Mouse (Mus musculus): Measurements from ENCODE around the gene Hipk2. TPM values are rescaled to one million over a fixed set of nuclear protein-coding genes. Genes with fewer than 3 reads are reported as not detected.

Hipk2 gene
- total RNA-seq, 2 experiments from 2014 or later, result 60.4 to 62.3 TPM

DNA sequence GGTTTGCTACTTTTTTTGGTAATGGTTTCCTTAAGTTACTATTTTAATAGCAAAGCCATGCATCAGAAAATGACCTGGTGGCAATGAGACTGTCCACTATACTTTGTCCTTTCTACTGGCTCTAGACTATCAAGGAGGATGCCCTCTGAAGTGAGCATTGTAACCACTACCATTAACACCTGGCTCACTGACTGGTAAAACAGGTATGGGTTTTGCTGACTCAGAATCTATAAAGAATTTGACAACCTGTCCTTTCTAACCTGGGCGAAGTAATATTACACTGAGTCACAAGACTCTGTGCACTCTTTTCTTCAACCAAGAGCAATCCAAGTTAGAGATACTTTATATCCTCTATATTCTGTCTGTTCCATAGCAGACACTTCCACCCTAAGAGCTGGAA lies 7.0 kb downstream of the Hipk2 start:
- DNase-seq (ENCODE audit: low spot score in 2 of 2), result no peak

DNA sequence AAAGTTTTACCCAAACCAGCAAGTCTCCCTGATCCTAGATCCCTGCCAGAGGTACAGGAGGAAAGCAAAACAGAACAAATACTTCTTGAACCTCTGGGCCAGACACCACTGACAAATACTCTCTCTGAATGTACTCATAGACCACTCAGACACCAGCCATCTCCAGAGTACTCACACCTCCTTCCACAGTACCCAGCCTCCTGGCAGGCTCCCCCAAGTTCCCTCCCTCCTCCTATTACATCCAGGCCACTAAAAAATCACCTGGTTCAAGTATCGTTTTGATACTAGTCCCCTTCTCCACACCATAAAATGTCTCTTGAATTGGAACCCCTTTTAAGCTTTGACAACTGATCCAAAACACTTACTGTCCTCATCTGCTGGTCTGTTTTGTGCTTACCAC lies 8.7 kb downstream of the Hipk2 start:
- no peak for DNase-seq (ENCODE audit: low spot score in 2 of 2)

DNA sequence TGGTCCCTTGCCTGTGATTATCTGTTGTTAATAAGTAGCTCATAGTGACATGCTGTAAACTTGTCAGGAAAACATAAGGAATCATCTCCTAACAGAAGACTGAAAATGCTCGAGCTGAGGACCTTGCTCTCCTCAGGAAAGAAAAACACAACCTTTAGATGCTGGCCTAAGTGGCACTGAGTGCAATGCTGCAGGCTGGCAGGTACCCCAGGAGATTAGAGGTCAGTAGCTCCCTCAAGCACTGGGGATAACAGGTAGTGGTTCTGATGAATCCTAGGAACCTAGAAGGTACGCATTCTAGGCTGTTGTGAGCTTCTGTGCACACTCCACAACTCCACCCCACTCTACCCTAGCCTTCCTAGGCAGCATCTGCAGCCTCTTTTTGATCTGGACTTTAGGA lies 9.2 kb downstream of the Hipk2 start:
- DNase-seq (ENCODE audit: low spot score in 2 of 2), result no peak

DNA sequence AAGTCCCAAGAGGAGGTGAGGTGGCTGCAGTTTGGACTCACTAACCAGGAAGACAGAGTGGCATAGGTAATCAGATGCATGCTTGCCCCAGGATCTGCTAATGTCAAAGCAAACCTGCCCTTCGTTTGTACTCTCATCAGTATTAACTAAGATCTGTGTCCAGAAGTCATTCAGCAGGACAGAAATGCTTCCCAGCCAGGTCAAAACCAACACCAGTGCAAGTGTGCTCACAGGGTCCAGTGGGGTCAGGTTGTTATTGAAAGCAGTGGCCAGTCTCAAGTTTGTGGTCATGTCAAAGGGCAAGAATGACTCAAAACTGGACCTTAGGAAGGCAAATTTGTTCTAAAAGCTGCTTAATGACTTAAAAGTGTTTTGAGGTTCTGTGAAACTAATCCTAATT lies 9.6 kb downstream of the Hipk2 start:
- no peak for DNase-seq (ENCODE audit: low spot score in 2 of 2)

DNA sequence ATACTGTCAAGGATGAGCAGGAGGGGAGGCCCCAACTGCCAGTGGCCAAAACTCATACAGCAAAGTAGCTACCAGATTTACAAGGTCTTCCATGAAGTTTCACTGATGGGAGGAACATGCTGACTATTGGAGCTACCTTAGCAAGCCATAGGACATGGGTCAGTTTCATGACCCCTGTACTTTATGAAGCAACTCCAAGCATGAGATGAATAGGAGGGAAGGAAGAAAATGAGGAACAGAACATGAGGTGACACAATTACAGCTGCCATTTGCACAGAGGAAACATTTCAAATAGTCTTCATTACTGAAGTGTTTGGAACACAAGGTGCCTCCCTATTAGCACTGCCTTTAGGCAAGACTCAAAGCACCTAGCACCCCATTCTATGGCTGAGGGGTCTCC lies 10.2 kb downstream of the Hipk2 start:
- no peak for DNase-seq (ENCODE audit: low spot score in 2 of 2)

DNA sequence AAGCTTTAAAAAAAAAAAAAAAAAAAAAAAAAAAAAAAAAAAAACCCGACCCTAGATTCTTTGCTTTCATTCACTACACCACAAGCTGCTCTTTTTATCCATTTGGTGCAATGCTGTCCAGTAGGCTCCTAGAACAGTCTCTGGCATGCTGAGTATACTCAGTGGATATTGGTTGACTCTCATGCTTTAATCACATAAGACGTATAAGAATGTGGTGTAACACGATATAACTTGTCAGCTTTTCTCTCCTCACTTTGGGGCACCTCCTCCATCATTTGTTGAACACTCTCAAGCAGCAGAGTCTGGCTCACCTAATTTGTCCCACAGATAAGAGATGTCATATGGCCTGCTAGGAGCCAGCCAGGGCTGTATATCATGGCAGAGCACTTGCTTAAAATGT lies 12.4 kb downstream of the Hipk2 start:
- no peak for DNase-seq (ENCODE audit: low spot score in 2 of 2)

DNA sequence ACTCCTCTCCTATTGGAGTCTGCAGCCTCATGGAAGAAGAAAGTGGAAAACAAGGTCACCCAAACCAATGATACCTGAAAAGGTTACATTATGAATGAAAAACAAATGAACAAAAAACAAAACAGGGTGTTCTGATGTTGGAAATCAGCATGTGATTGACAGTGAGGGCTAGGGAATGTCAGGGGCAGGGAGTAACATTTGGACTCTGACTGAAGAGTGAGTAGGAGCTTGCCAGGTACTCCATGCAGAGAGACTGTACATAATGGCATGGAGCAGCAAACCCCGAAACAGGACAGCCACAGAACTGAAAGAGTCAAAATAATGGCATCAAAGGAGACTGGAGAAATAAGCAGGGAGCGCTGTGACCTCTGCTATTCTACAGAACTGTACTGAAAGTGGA lies 15.7 kb downstream of the Hipk2 start:
- DNase-seq (ENCODE audit: low spot score in 2 of 2), result no peak

DNA sequence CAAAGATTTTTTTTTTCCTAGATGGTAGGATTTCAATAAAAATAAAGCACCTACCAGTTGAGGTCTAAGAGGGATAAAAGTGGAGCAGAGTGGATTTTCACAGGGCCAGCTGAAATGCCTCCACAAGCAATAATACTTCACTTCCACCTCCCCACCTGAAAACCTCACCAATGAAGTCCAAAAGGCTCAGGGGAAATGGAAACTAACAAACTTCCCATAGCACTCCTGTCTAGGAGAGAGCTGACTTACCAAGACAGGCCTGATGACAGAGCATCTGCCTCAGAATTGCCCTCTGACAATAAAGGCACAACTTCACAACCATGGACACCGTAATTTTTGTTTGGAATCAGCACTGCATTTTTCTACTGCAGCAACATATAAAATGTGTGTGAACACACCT lies 16.1 kb downstream of the Hipk2 start:
- DNase-seq (ENCODE audit: low spot score in 2 of 2), result no peak

DNA sequence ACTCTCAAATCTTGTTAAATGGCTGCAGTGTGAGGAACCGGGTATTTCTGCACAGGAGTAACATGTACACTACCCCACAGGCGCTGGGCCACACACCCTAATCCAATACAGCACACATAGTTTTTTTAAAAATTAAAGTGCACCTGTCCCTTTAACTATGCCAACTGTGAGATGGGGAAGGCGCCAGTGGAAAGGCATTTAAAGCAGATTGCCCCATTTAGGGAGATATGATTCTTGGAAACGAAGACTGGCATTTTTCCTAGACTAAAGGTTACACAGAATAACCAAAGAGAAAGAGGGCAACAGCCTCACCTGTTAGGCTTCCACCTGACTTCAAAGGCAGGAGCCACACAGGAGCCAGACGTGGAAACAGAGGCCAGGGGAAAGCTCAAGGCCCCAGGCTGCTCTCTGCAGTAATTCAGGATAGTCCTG lies 22.4 kb downstream of the Hipk2 start:
- no peak for DNase-seq (ENCODE audit: low spot score in 2 of 2)

DNA sequence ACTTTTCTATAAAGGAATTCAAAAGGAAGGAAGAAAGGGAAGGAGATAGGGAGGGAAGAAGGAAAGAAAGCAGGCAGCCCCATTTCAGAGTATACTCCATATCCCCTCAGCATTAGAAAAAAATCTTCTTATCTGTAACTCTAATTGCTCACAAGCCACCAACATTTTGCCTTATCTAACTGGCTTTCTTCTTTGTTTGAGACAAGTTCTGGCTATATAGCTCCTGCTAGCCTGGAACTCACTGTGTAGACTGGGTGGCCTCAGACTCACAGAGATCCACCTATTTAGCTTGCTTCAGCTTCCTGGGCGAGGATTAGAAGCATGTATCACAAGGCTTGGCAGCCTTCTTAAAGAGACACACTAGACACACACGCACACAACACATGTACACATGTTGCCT lies 24.2 kb downstream of the Hipk2 start:
- DNase-seq (ENCODE audit: low spot score in 2 of 2), result no peak

DNA sequence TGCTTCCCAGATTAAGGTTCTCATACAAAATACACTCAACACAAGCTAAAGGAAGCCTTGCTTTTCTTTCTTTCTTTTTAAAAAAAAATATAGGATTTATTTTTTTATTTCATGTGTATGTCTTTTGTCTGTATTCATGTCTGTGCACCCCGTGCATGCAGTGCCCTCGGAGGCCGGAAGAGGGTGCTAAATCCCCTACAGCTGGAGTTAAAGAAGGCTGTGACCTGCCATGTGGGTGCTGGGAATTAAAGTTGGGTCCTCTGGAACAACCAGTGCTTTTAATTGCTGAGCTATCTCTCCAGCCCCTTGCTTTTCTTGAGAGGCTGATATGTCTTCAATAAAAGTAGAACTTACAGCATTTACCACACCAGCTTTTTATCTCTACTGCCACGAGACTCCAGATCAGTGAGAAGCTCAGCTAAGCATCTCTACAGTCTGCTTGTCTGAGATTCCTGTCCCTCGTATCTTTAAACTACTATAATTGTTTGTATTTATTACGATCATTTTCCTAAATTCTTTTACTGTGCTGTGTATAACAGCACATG lies 25.2 kb downstream of the Hipk2 start:
- DNase-seq (ENCODE audit: low spot score in 2 of 2), result no peak

DNA sequence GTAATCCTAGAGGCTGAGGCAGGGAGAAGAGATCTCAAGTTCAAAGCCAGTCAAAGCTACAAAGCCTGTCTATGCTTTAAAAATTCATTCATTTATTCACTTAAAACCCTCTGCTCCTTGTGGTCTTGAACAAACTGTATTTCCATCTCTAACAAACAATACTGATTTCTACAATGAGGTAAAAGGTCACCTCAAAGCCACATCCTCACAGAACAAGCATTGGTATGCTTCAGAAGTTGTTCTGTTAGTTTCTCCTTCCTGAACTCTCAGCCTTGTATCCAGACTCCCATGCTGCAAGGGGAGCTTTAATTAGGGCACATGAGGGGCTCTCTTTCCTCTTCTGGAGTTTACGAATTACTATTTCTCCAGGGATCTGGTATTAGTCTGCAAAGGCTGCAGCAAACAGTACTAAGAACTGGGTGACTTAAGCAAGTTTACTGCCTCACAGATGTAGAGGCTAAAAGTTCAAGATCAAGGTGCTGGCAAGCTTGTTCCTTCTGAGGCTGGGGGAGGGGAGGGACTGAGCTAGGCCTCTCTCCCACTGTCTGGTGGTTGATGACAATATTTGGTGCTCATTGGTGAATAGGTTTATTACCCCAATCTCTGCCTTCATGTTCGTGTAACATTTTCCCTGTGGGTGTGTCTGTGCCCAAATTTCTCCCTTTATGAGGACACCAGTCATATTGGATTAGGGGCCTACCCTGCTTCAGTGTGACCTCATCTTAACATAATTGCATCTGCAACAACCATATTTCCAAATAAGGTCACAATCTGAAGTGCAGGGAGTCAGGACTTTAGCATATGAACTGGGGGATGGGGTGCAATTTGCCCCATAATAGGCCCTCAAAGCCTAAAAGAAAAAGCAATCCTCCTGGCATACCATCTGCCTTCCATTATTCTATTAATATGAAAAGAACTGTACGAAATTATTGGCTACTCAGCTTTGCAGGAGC lies 27.7 kb downstream of the Hipk2 start:
- no peak for DNase-seq (ENCODE audit: low spot score in 2 of 2)

DNA sequence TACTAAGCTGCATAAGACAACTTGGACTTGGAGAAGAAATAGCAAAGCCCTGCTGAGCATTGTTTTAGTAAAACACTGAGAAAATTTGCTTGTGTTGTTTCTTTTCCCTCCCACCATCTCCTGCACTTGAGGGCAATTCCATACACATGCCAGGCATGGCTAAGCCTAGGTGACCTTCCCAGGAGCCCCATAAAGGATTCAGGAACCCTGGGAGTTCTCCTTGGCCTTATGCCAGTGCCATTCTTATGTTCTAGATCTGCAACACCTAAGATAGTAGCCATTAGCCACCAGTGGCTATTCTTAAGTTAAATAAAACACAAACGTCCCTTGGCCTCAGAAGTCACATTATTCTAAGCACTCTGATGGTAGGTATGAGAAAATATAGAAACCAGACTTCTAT lies 28.5 kb downstream of the Hipk2 start:
- no peak for DNase-seq (ENCODE audit: low spot score in 2 of 2)

DNA sequence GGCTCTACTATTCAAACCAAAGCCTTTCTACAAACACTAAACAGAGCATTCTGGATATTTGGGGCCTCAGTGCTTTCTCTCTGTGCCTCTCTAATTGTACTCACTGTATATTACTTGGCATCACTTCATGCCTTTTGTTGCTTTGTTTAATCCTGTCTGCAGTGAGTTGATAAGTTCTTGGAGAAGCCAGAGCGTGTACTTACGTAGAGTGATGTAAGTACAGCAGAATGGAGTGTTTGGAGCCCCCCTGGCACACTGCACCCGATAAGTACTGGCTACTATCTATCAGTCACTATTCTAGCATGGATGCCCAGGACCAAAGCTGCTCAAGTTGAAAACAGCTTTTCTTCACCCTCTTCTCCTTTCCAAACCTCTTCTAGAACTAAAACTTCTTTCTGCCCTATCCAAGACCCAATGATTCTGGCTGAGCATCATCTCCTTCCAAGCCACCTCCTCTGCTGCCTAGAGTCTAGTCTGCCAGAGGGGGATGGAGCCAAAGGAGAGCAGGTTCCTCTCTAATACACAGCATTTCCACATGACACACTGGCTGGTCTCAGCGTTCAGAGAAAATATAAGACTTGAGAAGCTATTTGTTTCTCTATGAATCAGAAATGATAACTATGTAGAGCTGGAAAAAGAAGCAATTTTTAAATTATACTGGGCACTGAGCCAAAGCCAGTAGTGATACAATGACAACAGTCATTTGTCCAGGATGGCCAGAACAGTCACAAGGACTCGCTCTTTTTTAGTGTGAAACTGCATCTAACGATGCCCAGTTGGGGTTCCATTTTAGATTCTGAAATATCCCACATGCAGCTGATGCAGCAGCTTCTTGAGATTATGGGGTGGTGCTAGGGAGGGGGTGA lies 29.4 kb downstream of the Hipk2 start:
- DNase-seq (ENCODE audit: low spot score in 2 of 2), result peak in 1 of 2 experiments; percentile 29

DNA sequence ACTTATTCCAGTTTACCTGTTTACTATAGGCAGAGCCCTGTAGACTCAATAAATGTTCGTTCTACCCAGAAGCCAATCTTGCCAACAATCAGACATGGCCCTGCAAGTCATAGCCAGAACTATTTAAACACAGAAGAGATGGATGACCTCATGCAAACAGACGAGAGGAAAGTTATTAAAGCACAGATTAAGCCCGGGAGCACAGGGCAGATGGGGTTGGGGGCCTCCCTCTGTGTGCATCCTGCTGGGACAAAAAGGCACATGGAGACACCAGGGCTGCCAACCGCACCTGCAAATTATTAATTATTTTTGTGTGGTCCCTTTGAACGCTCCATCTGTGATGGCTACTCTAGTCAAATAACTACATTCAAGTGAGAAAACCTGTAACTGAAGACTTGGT lies 30.1 kb downstream of the Hipk2 start:
- DNase-seq (ENCODE audit: low spot score in 2 of 2), result no peak

DNA sequence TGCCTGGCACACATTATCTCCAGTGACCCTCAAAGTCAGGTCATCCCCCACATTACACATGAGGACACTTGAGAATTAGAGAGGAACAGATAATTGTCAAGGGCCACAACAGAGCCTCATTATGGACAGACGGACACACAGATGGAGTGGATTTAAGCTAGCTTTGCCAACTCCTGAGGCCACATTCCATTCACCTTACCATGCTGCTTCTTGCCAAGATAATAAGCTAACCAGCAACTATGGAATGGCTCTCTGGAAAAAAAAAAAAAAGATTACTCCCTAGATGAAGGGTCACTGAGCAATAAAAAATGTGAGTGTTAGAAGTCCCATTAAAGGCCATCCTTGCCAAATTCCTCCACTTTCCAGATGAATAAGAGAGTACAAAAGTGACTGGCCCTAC lies 30.8 kb downstream of the Hipk2 start:
- no peak for DNase-seq (ENCODE audit: low spot score in 2 of 2)

DNA sequence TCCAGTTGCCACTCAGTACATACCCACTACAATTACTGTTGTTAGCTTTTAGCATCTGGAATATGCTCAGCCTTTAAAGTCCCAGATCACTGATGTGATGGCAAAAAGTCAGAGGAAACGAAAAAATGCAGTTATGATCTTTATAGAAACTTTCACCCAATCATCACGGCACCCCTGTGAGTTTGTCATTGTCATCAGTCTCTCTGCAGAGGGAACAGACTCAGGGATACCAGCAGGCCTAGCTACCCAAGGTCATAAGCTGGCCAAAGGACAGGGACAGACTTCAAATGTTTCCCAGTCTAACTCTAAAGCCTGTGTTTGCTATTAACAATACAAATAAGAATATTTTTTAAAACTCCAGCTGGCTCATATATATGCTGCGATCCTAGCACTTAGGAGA lies 34.4 kb downstream of the Hipk2 start:
- DNase-seq (ENCODE audit: low spot score in 2 of 2), result no peak

DNA sequence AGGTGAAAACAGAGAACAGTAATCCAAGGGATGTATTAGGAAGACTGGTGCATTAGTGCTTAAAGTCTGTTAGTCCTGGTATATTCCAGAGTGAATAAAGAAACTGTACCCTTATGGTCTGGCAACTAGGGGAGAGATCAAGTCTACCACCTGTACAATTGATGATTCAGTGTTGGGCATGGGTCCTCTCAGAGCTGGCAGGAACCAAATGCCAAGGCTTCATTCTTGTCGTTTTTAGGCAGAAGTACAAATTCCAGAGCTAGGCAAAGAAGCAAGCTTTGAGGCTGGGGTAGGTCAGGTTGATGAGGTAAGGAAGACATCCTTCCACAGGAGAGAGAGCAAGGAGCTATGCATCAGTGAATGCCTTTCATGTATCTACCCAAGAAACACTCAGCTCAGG lies 35.2 kb downstream of the Hipk2 start:
- DNase-seq (ENCODE audit: low spot score in 2 of 2), result no peak

DNA sequence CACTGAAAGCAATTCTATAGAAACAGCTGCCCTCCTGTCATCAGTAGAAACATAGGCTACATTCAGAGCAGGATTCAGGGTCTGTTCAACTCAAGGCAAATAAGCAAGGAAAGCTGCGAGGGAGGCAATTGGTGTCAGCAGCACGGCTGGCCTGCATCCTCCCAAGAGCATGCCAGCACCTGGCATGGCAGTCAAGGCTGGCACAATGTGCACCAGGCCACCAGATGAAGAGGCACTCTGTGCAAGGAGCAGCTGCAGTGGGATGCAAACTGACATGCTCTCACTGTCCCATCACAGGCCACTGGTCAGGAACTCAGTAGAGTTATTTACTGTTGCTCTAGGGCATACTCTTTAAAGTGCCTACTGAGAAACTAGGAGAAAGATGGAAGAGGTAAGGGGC lies 35.6 kb downstream of the Hipk2 start:
- peak; percentile 47 to 59 for DNase-seq (ENCODE audit: low spot score in 2 of 2)

DNA sequence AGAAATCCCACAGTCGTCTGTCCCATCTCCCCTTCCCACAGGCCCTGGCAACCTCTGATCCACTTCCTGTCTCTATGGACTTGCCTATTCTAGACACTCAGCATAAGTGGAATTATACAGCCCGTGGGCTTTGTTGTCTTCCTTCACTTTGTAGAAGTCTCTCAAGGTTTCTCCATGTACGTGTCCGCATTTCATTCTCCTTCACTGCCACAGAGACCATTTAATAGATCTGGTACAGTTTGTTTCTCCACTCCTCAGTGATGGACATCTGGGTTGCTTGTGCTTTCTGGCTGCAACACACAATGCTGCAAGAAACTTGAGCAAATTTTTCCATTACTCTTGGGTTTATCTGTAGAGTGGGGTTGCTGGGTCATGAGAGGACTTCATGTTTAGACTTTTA lies 36.1 kb downstream of the Hipk2 start:
- no peak for DNase-seq (ENCODE audit: low spot score in 2 of 2)

DNA sequence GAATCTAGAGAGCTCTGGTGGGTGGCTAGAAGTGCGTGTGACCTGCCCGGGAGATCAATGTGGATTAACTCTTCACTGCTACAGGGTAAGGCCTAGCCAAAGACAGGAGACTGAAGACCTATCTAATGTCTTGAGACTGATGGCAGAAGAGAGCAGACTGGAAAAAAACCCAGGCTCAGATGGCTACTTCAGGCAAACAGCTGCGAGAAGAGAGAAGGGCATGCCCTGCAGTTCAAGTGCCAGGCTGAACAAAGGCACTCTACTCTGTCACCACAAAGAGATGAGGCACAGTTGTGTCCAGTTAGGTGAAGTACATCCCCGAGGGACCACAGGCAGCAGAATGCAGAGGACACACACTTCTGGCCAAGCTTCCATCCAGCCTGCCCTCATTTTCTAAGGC lies 37.9 kb downstream of the Hipk2 start:
- DNase-seq (ENCODE audit: low spot score in 2 of 2), result no peak

DNA sequence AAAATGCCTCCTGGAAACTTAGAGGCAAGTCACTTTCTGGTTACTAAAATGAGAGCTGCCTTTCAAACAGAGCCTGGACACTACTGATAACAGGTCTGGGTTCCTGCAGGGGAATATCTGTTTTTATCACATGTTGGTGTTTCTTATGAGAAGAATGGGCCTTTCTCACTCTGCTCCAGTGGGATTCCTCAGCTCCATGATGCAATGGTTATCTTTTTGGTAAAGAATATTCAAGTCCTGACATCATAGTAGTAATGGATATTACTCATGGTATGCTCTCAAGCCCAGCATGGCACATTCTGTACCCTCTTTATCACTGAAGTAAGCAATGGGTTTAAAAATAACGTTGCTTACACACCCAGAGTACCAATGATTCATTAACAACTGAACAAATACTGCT lies 40.7 kb downstream of the Hipk2 start:
- DNase-seq (ENCODE audit: low spot score in 2 of 2), result no peak

Data from layer of hippocampus, postnatal 14 days (tissue).